Mouse (Mus musculus) retina, embryonic 14.5 days (tissue): ENCODE data around the gene Mdp1.
A peak's percentile ranks its signal among the peaks of the same experiment; 100 is the strongest.

ENCODE experiments used
- DNase-seq: peaks from one replicate; pipeline ENCODE4 v3.0.0-alpha.2; 2015; ENCODE audit warnings: low spot score

Gene Mdp1

DNA sequence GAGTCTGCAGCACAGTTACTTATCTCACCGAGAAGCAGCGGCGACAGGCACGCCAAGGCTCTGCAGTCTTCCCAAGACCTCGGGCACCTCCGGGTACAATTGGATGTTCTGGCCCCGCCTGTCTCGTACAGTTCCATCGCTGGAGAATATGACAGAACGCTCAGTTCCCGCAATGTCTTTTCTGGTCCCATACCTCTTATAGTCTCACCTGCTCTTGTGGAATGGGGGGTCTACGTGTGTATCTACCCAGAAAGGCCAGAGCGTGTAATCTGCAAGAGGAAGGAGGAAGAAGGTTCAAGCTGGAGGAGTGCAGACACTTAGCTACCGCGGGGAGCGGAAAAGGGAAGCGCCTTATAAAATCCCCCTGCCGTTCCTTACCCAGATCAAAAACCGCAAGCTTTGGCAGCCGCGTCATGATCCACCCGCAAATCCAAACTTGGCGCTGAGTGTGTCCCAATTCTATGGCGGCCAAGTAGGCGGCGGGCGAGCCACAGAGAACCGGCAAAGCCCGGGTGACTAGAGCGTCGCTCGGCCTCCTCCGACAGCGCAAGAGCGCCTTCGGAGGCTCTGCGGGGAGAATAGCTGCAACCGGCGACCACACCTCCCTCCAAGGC lies at the start of gene Mdp1:
TSS of gene Mdp1 (minus strand) at position 549 of the 614 bp plus-strand sequence.
- peak; percentile 91 for DNase-seq

DNA sequence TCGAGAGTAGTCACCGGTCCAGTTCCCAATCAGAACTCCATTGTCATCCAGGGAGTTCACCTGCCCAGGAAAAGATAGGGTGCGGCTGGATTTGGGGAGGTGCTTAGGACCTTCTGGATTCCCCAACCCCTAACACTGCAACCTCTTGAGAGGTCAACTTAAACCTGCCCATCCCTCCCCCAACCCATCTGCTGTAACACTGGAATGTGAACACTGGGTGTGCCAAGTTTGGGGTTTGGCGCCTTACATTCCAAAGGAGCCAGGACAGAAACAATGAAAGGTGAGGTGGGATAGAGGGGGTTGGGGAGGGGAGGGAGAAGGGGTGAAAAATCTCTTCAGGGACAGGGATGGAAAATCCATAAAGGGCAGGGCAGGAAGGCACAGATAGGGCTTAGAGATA lies 49.2 kb upstream of the Mdp1 start:
- DNase-seq: no peak

DNA sequence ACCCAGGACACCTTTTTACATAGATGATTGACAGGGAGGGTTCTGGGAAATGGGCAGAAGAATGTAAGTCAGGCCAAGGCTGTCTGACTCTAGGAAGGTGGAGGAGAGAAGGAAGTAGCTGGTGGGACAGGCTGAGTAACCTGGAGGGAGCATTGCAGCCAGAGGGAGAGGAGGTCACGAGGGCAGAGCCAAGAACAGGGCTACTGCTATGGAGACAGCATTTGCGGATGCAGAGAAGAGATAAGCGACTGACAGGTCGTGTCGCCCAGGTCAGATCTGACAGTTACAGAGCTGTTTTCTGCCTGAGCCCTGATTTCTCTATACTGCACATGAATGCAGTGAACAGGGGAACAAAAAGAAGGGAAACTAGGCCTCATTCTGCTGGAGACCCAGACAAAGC lies 47.1 kb upstream of the Mdp1 start:
- DNase-seq: no peak

DNA sequence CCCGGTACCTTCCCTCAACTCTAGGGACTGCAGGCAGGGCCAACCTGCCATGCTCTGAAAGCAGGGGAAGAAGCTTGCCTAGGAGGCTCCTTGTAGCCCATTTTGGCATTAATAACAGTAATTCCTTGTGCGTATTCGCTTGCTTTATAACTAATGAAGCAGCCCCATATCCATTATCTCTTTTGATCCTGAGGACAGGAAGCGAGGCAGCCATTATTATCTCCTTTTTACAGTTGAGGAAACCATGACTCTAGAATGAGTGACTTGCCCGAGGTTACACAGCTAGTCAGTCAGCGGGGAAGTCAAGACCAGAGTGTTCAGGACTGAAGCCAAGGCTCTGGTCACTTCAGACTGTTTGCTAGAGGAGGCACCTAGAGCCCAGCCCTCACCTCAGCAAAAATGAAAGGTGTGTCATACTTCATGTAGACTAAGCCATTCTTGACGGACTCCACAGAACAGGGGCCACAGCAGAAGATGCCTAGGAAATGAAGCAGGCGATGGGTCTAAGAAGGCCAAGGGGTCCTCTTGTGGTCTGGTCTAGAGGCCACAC lies 45.8 kb upstream of the Mdp1 start:
- DNase-seq: no peak

DNA sequence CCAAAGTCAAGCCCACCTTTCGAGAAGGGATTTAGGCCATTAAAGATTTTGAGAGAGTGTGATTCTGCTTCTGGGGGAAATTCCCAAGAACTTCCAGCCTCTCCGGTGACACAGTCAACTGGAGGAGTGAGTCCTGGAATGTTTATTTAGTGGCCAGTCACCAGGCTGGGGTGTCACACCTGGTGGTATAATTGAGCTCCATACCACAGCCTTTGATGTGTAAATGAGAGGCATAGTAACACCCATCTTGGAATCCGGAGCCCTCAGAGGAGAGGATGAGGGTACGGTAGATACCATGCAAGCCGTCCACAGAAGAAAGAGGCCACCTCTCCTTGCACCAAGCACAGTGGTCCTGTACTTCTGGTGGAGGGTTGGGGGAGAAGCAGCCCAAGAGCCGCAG lies 42.5 kb upstream of the Mdp1 start:
- DNase-seq: no peak

DNA sequence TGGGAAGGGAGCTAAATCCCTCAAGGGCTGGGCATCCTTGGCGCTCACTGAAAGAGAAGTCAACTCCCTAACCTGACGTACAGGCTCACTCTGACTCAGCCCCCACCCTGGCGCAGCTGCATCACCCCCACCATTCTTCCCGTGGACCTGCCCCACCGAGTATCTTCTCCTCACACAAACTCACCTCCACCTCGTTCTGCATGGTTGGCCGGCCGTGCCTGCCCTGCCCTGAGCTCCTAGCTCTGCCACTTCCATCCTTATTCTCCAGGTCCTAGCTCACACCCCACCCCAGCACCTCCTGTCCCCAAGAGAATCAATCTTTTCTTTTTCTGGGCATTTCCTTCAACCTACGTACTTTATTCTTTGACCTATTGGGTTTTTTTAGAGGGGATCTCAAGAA lies 40.8 kb upstream of the Mdp1 start:
- DNase-seq: no peak

DNA sequence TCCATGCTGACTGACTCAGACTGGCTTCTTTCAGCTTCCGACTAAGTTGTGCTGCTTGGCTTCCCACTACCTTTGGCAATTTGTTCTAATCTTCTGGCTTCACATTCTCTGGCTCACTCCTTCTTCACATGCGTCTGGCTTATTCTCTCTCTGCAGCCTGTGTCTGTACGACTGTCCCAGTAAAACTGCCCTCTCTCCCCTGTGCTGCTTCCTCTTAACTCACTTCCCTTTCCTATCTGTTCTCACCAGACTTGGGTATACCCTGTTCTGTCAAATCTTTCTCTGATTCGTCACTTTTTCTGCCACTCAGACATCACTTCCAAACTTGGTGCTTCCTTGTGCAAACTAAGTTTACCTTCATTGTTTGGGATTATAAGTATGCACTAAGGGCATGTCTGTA lies 36.9 kb upstream of the Mdp1 start:
- DNase-seq: no peak

DNA sequence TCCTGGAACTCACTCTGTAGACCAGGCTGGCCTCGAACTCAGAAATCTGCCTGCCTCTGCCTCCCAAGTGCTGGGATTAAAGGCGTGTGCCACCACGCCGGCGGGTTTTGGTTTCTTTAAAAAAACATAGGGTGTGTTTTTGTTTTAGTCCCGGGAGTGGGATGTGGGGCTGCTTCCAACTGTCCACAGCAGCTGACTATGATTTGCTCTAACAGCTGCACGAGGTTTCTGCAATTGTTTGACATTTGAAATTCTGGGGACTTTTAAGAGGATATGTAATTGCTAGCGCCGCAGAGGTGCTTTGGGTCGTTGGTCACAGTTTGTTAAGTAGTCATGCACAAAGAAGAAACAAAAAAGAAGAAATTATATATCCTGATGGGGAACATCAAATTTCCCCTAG lies 29.1 kb upstream of the Mdp1 start:
- no peak for DNase-seq

DNA sequence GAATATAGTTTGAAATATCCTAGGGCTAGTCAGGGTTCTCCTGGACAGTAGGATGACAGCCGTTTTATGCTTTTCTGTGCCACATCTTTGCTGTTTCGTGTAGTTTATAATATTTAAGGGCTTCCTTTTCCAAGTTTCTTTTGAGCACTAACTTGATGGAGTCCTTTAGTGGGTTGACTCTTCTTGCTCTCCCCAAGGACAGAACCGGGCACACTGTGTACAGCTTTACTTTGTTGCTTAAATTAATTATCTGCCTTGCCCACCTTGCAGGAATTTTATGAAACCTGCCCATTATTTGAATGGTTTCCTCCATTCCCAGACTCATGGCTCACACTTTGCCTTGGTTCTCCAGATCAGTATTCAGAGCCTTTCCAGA lies 21.8 kb upstream of the Mdp1 start:
- no peak for DNase-seq

DNA sequence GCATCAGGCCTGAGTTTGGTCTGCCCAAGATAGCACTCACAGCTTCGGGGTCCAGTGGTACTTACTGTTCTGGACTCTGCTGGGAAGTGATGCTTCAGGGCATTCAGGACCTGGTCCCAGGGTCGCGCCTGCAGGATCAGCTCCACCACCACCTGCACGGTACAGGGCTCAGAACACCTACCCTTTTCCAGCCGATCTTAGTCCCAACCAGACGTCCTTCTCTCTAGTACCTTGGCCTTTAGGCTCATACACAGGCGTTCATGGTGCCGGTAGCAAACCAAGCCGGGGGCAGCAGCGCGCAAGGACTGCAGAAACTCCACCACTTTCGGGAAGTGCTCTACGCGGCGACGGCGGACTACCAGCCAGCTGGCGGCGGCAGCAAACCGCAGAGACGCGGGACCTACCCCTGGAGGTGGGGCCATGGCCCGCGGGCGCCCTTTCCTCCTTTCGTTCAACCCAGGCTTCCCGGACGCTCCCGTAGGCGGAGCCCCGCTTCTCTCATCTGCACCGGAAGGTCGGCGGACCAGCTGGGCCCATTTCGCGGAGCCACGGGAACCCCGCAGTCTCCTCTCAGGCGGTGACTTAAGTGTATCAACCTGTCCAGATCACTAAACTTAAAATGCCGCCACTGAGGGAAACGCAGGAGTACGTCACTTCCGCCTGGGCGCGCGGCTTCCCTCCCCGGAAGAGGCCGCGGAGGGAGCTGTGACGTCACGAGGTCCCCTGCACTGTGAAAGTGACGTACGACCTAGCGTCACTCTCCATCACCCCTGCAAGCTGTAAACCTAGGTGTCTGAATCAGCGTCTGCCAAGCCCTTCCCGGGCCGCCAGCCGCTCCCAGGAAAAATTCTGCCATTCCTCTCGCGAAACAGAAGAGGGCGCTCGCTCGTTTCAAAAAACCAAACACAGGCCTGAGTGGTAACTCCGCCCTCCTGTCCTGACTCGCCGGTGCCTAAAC lies 21.1 kb upstream of the Mdp1 start, which contains the start of gene Tinf2:
TSS of gene Tinf2 (minus strand) at position 661 of the 958 bp plus-strand sequence.
- peak; percentile 96 for DNase-seq

DNA sequence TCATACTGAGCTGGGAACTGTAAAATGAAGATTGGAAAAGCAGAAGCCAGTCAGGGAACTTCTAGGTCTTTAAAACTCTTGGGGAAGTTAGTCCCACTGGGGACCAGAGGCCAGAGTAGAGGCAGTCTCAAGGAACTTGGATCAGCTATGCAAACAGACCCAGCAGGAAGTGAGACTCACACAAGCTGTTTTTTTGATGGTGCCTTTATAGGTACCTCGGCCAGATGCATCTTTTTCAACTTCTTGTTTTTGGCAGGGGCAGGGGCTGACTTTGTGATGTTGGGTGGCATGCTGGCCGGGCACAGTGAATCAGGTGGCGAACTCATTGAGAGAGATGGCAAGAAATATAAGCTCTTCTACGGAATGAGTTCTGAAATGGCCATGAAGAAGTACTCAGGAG lies 17.3 kb upstream of the Mdp1 start:
- no peak for DNase-seq

DNA sequence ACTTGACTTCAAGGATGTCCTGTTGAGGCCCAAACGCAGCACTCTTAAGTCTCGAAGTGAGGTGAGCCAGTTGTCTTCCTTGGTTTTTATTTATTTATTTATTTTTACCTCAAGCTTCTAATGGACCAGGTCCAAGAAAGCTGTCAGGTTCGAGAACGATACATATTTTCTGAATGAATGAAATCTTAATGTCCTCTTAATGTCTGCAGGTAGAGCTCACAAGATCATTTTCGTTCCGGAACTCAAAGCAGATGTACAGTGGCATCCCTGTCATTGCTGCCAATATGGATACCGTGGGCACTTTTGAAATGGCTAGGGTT lies 12.4 kb upstream of the Mdp1 start:
- no peak for DNase-seq

DNA sequence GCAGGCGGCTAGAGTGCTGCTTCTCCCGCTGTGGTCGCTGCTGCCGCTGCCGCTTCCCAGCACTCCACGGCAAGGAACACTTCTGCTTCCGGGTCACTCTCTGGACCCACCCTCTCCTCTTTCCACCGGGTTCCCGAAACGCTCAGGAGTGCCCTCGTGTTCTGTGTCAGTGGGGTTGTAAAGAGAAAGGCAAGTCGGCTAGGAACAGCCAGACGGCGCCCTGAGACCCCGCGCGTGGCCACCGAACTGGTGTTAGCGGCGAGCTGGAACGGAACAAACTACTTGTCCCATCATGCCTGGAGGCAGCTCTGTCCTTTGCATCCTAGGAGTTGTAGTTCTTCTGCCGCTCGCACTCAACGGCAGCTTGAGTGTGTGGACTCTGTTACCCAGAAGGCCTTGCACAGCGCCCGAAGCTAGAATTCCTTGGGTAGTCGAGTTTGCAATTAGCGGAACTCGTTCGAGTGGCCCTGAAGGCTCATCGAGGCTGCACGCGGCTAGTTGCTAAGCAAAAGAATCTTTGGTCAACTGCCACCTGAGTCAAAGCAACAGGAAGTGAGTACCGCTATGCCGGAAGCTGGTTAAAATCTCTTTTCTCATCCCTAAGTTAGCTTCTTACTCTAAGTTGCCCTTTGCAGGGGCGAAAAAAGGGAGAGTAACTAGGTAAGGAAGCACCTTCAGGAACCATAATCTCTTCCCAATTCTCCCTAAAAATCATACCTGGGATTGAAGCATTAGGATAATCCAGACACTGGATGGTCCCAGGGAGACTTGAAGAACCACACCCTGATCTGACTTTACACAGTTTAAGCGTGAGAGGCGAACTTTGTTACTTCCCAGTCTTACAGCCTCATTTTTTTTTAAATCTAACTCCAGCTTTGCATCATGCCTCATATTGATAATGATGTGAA lies 11.8 kb upstream of the Mdp1 start, which contains the start of the genes Gmpr2 and Nedd8:
TSS of gene Gmpr2 (plus strand) at position 109 of the 908 bp plus-strand sequence.
TSS of gene Nedd8 (minus strand) at position 292 of the 908 bp plus-strand sequence.
- peak; percentile 93 for DNase-seq

DNA sequence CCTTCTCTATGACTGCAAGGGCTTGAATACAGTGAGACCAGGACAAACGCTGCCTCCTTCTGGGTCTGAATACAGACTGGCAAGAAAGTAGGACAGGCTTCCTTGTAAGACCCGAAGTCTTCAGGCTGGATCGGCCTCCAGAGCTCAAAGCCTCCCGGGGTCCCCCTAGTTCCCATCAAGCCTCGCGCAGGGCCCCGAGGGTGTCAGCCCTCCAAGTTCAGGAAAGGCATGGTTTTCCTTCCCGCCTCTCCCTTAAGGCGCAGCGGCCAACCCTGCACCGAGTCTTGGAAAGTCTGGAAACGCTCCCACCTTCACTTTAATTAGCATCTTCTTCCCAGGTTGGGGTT lies 11.2 kb upstream of the Mdp1 start:
- DNase-seq: no peak

DNA sequence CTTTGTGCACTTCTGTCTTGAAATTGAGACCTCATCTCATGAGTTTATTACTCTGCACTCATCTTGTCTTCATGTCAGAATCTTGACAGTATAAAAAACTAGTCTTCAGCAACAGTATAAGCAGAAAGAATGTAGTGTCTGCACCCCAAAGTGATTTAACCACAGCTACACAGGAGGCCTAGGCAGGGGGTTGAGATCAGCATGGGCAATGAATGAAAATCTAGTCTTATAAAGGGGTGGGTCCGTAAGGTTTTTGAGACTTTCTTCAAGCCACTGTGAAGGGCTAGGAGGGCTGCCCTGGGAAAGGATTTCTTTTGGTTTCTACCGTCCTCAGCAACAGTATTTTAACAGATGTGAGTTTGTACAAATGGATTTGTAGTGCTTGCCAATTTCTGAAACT lies 328 bp upstream of the Mdp1 start:
- no peak for DNase-seq

DNA sequence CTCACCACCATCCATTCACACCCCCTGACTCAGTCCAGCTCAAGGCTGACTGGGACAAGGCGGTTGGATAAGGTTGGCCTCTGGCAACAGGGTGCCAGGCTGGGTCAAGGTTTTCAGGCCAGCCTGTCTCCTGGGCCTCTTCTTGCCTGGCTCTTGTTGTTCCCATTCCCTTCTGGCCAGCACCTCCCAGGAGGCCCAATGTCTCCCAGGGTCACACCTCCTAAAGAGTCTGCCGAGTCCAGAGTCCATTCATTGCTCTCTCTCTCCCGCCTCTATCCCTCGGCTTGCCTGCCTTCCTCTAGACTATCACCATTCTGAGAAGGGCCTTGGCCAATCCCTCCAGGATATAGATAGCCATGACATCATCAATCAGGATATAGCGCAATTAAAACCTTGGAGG lies 2.3 kb downstream of the Mdp1 start:
- DNase-seq: no peak

DNA sequence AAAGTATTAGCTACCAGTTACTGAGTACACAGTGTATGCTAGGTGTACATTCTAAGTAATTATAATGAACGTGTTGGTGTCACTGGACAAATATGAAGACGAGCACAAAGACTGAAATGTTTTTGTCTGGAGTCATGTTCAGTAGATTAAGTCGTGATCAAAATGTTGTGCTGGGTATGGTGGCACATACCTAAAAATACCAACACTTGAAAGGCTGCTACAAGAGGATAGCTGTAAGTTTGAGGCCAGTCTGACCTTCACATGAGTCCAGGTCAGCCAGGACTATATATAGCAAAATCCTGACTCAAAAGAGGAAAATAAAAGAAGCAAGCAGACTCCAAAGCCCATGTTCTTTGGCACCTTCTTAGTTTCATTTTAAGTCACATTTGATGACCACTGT lies 3.4 kb downstream of the Mdp1 start:
- no peak for DNase-seq

DNA sequence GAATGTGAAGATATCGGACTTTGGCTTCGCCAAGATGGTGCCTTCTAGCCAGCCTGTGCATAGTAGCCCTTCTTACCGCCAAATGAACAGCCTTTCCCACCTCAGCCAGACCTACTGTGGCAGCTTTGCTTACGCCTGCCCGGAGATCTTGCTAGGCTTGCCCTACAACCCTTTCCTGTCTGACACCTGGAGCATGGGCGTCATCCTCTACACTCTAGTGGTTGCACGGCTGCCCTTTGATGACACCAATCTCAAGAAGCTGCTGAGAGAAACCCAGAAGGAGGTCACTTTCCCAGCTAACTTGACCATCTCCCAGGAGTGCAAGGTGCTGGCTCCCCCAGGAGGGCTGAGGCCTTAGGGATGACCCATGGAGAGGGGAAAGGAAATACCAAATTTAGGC lies 8.8 kb downstream of the Mdp1 start:
- no peak for DNase-seq

DNA sequence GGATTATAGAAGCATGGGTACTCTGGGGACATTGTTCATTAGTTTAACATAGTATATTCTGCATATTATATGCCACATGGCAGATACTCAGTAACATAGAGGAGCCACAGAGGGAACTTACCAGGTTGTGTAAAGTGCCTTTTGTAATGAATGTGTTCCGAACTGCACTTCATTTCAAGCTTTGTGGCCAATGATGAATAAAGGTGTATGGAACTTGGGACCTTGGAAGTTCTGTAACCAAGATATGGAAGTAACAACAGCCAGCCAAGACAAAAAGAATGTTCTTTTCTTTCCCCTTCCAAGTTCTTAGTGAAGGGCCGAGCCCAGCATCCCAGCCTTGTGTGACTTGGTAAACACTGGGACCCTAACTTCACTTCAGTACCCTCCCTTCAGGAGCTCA lies 10.4 kb downstream of the Mdp1 start, which contains the start of gene Tssk4:
TSS of gene Tssk4 (plus strand) at position 301 of the 400 bp plus-strand sequence.
- no peak for DNase-seq

DNA sequence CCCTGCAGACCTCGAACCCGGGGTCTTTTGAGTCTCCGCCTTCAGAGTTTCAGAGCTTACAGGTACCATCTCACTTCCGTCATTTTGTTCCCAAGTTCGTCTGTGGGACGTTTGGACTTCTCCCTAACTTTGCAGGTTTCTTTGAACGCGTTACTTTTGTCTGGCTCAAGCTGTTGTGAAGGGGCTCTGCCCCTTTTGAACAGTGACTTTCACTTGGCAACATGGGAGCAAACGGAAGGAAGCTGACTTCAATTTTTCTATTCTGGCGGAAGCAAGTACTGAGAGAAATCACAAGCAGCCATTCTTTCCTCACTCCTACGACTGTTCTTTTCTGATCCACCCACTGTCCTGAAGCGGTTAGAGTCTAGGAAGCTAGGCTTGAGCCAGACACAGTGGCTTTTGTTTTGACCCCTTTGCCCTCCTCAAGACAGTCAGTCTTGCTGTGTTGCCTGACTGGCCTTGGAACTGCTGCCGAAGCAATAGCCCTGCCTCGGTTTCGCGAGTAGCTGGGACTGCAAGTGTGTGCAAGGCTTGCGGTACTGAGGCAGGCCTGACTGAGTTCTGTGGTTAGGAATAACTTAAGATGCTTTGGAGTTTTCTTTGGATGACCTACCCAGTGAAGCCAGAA lies 15.9 kb downstream of the Mdp1 start:
- no peak for DNase-seq

DNA sequence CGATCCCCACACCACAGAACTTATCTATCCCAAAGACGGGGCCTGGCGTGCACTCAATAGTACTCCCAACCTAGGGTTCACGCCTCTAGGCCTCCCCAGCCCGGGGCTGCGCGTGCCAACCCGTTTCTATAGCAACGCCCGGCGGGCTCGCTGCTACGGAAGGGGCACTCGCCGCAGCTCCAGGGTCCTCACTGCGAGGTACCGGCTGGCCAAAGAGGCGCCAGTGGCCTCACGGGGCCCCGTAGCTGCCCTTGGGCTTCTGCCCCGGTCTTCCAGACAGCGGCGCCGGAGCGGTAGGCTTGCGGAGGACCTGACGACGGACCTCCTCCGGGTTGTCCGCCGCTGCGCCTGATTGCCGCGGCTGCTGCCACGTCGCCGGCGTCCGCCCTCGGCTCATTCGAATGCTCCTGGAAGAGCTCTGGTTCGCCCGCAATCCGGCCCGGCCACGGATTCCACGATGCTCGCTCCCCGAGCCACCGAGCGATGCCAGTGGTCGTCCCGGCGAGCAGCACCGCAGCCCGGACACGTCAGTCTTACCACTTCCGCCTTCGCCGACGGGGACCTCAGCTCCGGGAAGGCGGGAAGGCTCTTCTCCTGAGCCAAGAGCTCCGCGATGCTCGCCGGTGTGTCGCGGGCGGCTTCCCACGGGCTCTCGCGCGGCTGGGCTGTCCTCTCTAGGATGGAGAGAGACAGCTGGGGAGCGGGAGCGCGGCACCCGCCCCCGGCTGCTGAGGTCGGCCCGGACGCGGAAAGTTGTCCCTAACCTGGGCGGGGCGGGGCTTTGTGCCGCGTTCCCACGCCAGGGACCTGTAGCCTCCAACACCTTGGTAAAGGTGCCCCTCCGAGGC lies 17.0 kb downstream of the Mdp1 start, which contains the start of gene Tm9sf1:
TSS of gene Tm9sf1 (minus strand) at position 747 of the 848 bp plus-strand sequence.
- DNase-seq: peak; percentile 79
